9 mouse cellular contexts compared by ENCODE assay signal in the genomic region with DNA sequence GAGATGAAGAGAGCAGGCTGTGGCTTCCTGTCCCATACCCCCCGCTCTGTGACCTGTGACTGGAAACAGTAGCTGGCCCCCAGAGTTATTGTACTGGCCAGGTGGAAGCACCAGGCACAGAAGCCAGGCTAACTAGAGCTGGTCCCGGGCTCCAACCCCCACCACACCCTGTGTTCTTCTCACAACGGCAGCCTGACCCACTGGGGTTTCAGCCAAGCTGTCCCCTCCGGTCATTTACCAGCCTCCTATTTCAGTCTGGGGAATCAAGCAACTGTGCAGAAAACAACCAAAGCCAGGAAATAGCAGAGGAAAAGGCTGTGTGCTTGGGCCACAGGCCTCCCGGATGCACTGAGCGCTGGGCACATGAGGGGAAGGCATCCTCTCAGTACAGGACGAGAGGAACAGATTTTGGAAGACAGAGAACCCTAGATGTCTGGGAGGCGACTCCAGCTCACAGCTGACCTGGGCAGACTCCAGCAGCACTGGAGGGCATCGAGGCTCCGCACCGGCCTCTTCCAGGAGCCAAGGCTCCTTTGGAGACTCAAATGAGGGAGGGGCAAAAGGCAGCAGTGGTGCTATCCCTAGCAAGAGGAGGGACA. TPM values are rescaled to one million over a fixed set of nuclear protein-coding genes. Genes with fewer than 3 reads are reported as not detected.
DNase-seq lines count a peak whose midpoint lies in the region; ATAC-seq lines count a peak whose summit lies in the region.
"Had no signal": no experiment of that assay in that cellular context is flagged by ENCODE, and none has a peak within 500 bp of the region (broad histone marks: within the 10 kb centered on the region; RNA-seq: fewer than 3 reads in every experiment).

No protein-coding gene starts in this region.

- H3K27ac ChIP-seq in heart, embryonic 10.5 days, result peak overlapping the region; percentile 65; the same call in 1 of the 2 replicates
- H3K27ac ChIP-seq in limb, embryonic 15.5 days, result peak overlapping the region; percentile 47

- no peak overlapping the region for H3K4me3 ChIP-seq in heart, embryonic 10.5 days
- no peak overlapping the region for H3K4me3 ChIP-seq in limb, embryonic 15.5 days

- no peak for ATAC-seq in limb, embryonic 15.5 days (ENCODE audit: insufficient number of reproducible peaks, low FRiP score, low TSS enrichment, low read depth)
- ATAC-seq in erythroblast, adult 5-6 weeks (replicated peaks; ENCODE audit: low FRiP score, poor library complexity, severe bottlenecking), result no peak

- H3K4me1 ChIP-seq in heart, embryonic 10.5 days, result peaks cover 29% of the 10 kb centered on the region
- H3K4me1 ChIP-seq in limb, embryonic 15.5 days, result peaks cover 51% of the 10 kb centered on the region

- H3K27me3 ChIP-seq in heart, embryonic 10.5 days (ENCODE audit: insufficient read depth, poor library complexity, severe bottlenecking), result no peaks in the 10 kb centered on the region
- H3K27me3 ChIP-seq in limb, embryonic 15.5 days, result no peaks in the 10 kb centered on the region
- H3K27me3 ChIP-seq: megakaryocyte, embryonic 14.5 days had no signal

- no peak overlapping the region for H3K9ac ChIP-seq in limb, embryonic 15.5 days

- H3K36me3 ChIP-seq in heart, embryonic 10.5 days, result peaks cover 82% of the 10 kb centered on the region
- H3K36me3 ChIP-seq in limb, embryonic 15.5 days, result peaks cover 78% of the 10 kb centered on the region

- no peak overlapping the region for H3K4me2 ChIP-seq in limb, embryonic 15.5 days

- no peak for DNase-seq in heart, embryonic 10.5 days (ENCODE audit: low spot score)
- no peak for DNase-seq in heart, adult 9 months (ENCODE audit: low spot score in 2 of 2)
- peak; percentile 52 to 69 for DNase-seq in cerebellum, postnatal 25 days
- DNase-seq in heart, postnatal 4 days, result peak; percentile 58
- no peak for DNase-seq in urinary bladder, postnatal 25 days (ENCODE audit: low spot score)
- no peak for DNase-seq in thymus, adult 18-20 months

- 79% methylated on average over 11 of the region's 11 CpGs for WGBS in heart, embryonic 10.5 days
- WGBS in limb, embryonic 15.5 days, result 70% methylated on average over 11 of the region's 11 CpGs

- no peaks in the 10 kb centered on the region for H3K9me3 ChIP-seq in heart, embryonic 10.5 days
- H3K9me3 ChIP-seq in limb, embryonic 15.5 days, result no peaks in the 10 kb centered on the region
- H3K9me3 ChIP-seq: megakaryocyte, embryonic 14.5 days had no signal

RNA-seq across cellular contexts. Expression of gene Mtch1, which starts 8.5 kb away (rescaled TPM):
- polyA plus RNA-seq in heart, embryonic 10.5 days (2016; fragmentation: Nextera tagmentation; extraction: Ambion mirVana), result 281 and 310 TPM in 2 replicates
- 100 to 1,000 TPM; 358 to 374 TPM for total RNA-seq in heart, postnatal 4 days (2021)
- 267 and 334 TPM in 2 replicates for polyA plus RNA-seq in limb, embryonic 15.5 days (2015; fragmentation: Nextera tagmentation; extraction: Ambion mirVana)
- total RNA-seq in erythroblast, adult 5-6 weeks (2015; ENCODE audit: low replicate concordance), result 19.2 and 28.0 TPM in 2 replicates
- total RNA-seq in erythroblast, adult 5-6 weeks (2017; ENCODE audit: low replicate concordance), result 19.1 and 31.1 TPM in 2 replicates

RNA-seq across cellular contexts. Expression of gene Fgd2, which starts 21.4 kb away (rescaled TPM):
- 2.2 and 3.8 TPM in 2 replicates for polyA plus RNA-seq in heart, embryonic 10.5 days (2016; fragmentation: Nextera tagmentation; extraction: Ambion mirVana)
- 1 to 10 TPM; 2.1 to 2.8 TPM for total RNA-seq in heart, postnatal 4 days (2021)
- 8.5 and 9.7 TPM in 2 replicates for polyA plus RNA-seq in limb, embryonic 15.5 days (2015; fragmentation: Nextera tagmentation; extraction: Ambion mirVana)
- total RNA-seq in erythroblast, adult 5-6 weeks (2015; ENCODE audit: low replicate concordance), result 3.3 TPM in 2 replicates
- 2.5 and 4.3 TPM in 2 replicates for total RNA-seq in erythroblast, adult 5-6 weeks (2017; ENCODE audit: low replicate concordance)

RNA-seq across cellular contexts. Expression of gene Pi16, which starts 21.8 kb away (rescaled TPM):
- 1.9 and 2.6 TPM in 2 replicates for polyA plus RNA-seq in heart, embryonic 10.5 days (2016; fragmentation: Nextera tagmentation; extraction: Ambion mirVana)
- total RNA-seq in heart, postnatal 4 days (2021), result 10 to 100 TPM in 1 of 2 experiments, 1 to 10 TPM in 1; 8.8 to 10.2 TPM
- 6.5 and 8.0 TPM in 2 replicates for polyA plus RNA-seq in limb, embryonic 15.5 days (2015; fragmentation: Nextera tagmentation; extraction: Ambion mirVana)
- 4.0 and 5.6 TPM in 2 replicates for total RNA-seq in erythroblast, adult 5-6 weeks (2015; ENCODE audit: low replicate concordance)
- 5.4 and 9.5 TPM in 2 replicates for total RNA-seq in erythroblast, adult 5-6 weeks (2017; ENCODE audit: low replicate concordance)

Comparison
In these comparisons a context has a peak if more than half of its experiments do, and no peak if none do; other contexts are left out.
1. DNase-seq: peak in cerebellum, postnatal 25 days (2 of 2) and heart, postnatal 4 days (single experiment); none in heart, embryonic 10.5 days (single experiment), heart, adult 9 months (0 of 2), urinary bladder, postnatal 25 days (single experiment) and thymus, adult 18-20 months (0 of 2).
2. RNA of gene Mtch1, which starts 8.5 kb away (total RNA-seq): 358 to 374 TPM in heart, postnatal 4 days; 19.1 to 31.1 TPM in erythroblast, adult 5-6 weeks; every median in the first group is over 10 times any median in the second.